Mouse (Mus musculus) frontal cortex, postnatal 36 days (tissue): ENCODE measurements around the gene Rnf138rt1.
A peak's percentile ranks its signal among the peaks of the same experiment; 100 is the strongest.

Experiments
- DNase-seq, 2 experiments: peaks; one replicate each; pipeline ENCODE4 v3.0.0; 2022; ENCODE audit warnings: low spot score in 2 of 2

Gene Rnf138rt1

DNA sequence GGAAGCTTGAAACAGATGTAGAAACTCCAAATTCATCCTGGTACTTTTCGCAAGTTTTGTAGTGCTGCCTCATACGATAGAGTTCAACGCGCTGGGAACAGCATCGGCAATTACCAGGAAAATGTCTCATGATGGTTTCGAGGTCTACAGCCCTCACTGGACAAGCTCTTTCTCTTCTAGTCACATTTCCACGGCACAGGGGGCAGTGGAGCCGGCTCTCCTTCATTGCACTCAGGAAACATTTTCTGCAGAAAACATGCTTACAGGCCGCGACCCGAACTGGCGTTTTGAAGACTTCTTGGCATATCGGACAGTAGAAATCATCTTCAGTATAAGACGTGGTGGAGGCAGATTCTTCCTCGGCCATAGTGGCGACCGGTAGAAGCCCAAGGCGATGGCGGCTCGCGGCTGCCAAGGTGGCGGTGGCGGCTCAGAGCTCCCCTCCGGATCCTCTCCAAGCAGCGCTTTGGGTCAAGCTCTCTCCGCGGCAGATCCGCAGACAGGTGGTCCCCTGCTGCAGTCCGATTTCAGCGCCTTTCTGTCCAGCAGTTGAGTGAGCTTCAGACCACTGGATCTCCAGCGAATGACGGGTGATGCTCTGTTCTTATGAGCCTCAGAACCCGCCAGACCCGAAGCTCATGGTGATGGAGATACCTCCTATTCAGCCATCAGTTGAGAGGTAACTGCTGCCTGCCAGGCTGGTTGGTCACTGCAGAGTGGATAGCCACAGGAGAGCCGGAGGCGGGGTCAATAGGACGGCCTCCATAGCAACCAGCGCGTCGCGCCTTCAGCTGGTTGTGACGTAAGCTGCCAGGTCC, at the start of gene Rnf138rt1:
Gene Rnf138rt1 (minus strand): TSS at position 713 of the 818 bp plus-strand sequence.
- peak; percentile 7 for DNase-seq

DNA sequence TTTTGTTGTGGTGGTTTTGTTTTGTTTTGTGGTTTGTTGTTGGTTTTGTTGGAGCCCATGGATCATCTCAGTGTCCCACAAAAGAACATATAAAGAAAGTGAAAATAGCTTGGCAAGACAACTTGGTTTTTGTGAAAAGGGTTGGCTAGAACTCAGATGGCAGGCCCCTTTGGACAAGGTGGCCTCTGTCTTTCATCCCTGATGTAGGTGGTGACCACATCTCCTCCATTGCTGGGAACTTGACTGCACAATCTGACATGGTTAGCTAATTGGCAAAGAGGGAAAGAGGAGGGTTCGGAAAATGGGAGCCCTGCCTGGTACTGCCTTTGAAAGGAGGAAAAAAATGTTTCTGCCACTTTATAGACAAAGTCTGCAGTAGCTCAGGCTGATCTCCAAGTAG, 46.1 kb upstream of the Rnf138rt1 start:
- DNase-seq, result no peak

DNA sequence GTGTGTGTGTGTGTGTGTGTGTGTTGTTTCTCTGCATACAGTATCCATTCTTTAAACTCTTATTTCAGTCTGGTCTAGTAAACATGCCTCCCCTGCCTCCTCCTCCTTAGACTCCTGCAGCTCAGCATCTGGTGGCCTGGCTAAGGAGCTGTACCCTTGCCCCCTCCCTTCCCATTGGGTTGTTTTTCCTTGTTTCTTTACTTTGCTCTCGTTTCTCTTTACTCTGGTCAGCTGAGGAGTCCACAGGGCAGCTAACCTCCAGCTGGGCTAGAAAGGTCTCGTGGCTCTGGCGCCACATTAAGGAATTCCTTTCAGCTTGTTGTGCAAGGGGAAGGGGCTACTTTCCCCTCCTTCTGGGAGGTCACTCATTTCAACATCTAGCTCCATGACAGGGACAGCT, 5.2 kb upstream of the Rnf138rt1 start:
- no peak for DNase-seq

DNA sequence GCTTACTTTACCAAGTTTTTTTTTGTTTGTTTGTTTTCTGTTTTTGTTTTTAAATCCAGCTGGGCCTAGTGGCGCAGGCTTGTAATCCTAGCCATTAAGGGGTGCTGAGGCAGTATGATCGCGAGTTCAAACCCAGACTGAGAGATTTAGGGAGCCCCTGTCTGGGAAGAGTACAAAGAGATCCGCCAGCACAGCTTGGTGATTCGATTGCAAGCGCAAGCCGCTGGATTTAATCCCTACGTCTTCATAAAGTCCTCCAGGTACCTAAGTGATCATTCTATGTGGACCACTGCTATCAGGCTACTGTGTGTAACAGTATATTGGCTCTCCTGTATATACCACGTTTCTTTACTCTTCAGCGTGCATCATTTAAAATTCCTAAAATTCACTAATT, 303 bp upstream of the Rnf138rt1 start:
- DNase-seq, result no peak

DNA sequence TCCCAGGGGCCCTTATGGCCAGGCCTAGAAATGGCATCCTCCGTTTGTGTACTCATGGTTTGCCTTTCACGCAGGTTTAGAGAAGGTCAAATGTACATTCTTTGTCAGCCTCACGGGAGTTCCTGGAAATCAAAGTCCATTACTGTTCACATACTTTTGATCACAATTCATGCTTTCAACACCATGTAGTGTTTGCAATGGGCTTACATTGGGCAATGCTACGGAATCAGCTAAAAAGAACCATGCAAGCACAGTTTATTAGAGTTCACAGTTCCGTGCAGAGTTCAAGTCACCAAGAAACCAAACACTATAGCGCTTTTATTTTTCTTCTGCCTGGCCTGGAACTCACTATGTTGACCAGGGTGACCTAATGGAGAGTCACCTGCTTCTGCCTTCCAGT, 15.1 kb downstream of the Rnf138rt1 start:
- DNase-seq, result no peak

DNA sequence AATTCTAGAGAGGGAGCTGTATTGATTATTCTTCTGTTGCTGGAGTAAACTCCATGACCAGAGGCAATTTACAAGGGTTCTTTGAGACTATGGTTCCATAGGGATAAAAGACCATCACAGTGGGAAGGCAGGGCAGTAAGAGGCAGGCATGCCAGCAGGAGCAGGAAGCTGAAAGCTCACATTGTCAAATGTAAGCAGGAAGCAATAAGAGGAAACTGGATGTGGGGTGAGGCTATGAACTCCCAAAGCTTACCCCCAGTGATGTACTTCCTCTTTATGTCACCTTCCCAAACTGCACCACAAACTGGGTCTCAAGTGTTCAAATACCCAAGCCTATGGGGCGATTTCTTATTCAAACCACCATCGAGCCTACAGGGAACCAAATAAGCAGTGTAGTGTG, 17.2 kb downstream of the Rnf138rt1 start:
- no peak for DNase-seq

DNA sequence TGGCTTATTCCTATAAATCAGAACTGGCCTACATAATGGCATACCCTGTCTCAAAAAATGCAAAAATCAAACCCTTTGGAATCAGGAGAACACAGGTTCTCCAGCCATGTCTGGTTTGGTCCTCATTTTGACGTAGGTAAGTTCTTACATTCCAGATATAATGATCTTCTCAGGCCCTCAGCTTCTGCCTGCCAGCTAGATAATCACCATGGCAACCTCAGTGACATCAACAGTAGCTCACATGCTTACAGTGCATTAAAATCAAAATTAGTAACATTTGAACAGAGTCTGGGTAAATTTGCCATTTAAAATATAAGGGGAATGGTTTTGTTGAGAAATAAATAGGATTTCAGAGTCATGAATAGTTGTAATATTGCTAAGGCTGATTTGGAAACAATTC, 22.2 kb downstream of the Rnf138rt1 start:
- no peak for DNase-seq

DNA sequence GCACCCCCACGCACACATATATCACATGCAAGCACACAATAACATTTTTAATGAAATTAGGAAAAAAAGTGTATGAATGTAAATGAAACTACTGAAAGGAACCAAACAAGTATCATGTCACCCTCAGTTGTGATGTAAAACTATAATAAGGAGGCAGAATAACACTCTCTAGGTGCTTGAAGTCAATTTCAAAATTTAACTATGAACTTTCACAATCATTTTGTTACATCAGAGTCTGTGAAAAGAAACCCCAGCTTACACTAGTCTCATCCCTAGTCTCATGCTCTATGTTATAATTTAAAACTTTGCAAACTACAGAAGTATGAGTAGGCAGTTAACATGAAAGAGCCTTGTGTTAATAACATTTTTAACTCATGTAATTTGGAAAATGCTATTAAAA, 27.0 kb downstream of the Rnf138rt1 start:
- DNase-seq, result no peak

DNA sequence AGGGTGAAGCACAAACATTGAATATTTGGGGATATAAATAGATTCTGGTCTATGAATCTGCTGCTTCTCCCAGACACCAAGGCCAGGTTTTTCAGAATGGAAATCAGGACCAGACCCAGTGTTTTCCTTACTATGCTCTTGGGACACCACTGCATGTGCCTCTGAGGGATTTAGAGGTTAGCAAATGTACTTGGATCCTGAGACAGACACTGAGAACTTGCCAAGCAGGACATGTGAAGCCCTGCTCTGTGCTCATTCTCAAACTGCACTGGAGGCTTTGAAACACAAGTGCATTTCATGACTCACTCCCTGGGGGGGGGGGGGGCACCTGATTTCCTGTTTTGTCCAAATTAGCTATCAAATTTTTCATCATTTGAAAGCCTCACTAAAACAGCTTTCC, 37.5 kb downstream of the Rnf138rt1 start:
- no peak for DNase-seq

DNA sequence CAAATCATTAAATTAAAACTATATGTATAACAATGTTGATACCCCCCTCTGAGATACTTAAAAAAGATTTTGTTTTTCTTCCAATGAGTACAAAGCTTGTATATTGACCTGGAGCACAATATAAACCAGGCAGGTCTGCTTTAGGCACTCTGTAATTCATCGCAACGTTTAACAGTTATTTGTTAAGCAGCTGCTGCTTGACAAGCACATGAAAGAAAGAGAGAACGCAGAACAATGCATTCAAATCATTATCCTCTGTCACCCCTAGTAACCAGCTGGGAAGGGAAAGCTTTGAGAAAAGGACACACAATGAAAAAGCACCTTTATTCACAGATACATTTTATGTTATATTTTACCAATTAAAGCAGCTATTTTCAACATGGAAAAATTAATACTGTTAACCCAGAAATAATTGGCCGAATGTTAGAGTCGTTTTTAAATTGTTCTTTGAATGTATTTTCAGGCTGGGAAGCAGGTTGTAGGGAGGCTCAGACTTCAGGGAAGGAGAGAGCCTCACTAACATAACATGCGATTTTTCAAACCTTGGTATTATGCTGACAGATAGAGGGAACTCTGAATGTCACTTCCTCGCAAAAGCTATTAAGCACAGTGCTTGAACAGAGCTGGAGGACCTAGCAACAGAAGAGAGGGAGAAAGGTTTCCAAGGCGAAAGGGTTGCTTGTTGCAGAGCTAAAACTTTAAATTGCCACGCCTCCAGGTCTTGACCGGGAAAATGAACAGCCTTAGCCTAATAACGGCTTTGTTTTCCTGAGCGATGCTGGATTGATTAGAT, 38.1 kb downstream of the Rnf138rt1 start:
- DNase-seq, result no peak

DNA sequence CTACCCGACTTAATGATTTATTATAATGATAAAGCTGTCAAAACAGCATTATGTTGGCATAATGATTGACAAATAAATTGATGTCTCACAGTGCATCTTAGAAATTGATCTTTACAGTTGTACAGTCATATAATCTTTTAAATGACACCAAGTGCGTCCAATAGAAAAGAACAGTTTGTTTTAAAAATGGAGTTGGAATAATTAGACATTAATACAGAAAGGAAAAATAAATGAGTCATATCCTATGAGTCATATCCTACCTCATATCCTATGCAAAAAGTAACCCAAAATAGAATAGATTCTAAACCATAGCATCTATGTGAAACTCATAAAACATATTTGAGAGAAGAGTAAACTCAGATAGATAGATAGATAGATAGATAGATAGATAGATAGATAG, 40.5 kb downstream of the Rnf138rt1 start:
- DNase-seq, result no peak
